Mouse (Mus musculus): ENCODE results near the gene Spock2. TPM values are rescaled to one million over a fixed set of nuclear protein-coding genes. Genes with fewer than 3 reads are reported as not detected.
"Not testable (repeated sequence)": the region's sequence is repeated elsewhere in the genome, so short reads cannot be mapped to it uniquely, and the experiment has no call there.

Gene Spock2
- total RNA-seq, 2 experiments from 2014 or later = 4.7 to 5.7 TPM

- DNase-seq = peak; percentile 47
Observed at GRCm38 (mm10) chr10:60148087-60148486, 42.1 kb downstream of the Spock2 start.

GRCm38 (mm10) chr10:60151107-60151663 lies 45.2 kb downstream of the Spock2 start:
- no peak for DNase-seq

- no peak for DNase-seq
Observed at GRCm38 (mm10) chr10:60156016-60156415, 50.0 kb downstream of the Spock2 start.

GRCm38 (mm10) chr10:60158144-60158543 lies 52.1 kb downstream of the Spock2 start:
- no peak for DNase-seq

GRCm38 (mm10) chr10:60161397-60161796 lies 55.4 kb downstream of the Spock2 start:
- not testable (repeated sequence) for DNase-seq

- not testable (repeated sequence) for DNase-seq
Observed at GRCm38 (mm10) chr10:60162184-60162972, 56.4 kb downstream of the Spock2 start.

- DNase-seq = no peak
Observed at GRCm38 (mm10) chr10:60162973-60163255, 56.9 kb downstream of the Spock2 start.

GRCm38 (mm10) chr10:60164869-60165268 lies 58.9 kb downstream of the Spock2 start:
- DNase-seq = no peak

GRCm38 (mm10) chr10:60166068-60166467 lies 60.0 kb downstream of the Spock2 start:
- DNase-seq = no peak

- DNase-seq = no peak
Observed at GRCm38 (mm10) chr10:60168306-60168705, 62.3 kb downstream of the Spock2 start.

GRCm38 (mm10) chr10:60168960-60169359 lies 62.9 kb downstream of the Spock2 start:
- DNase-seq = no peak

- DNase-seq = no peak
Observed at GRCm38 (mm10) chr10:60170326-60171089, 64.5 kb downstream of the Spock2 start.

GRCm38 (mm10) chr10:60171368-60171767 lies 65.3 kb downstream of the Spock2 start:
- DNase-seq = no peak

- DNase-seq = no peak
Observed at GRCm38 (mm10) chr10:60172306-60172705, 66.3 kb downstream of the Spock2 start.

GRCm38 (mm10) chr10:60173035-60173434 lies 67.0 kb downstream of the Spock2 start:
- DNase-seq = no peak

GRCm38 (mm10) chr10:60174506-60174905 lies 68.5 kb downstream of the Spock2 start:
- DNase-seq = no peak

- not testable (repeated sequence) for DNase-seq
Observed at GRCm38 (mm10) chr10:60175306-60175705, 69.3 kb downstream of the Spock2 start.

Small RNA genes lying within 50 kb of the gene (microRNA-seq; reads per million reads assigned to microRNA genes)
- 0 reads per million in 2 experiments for gene Mir6906 (ENCODE audit: borderline replicate concordance in 2 of 2)

Other genes with a start within 250 kb of the Spock2 start
- 10 to 100 TPM; 49.4 to 49.8 TPM for gene Dnajb12, start 226.7 kb upstream of the Spock2 start, total RNA-seq (2021)
- 10 to 100 TPM in 1 of 2 experiments, 1 to 10 TPM in 1; 8.6 to 11.4 TPM for gene Ddit4, start 154.4 kb upstream of the Spock2 start, total RNA-seq (2021)
- 10 to 100 TPM; 11.4 to 12.0 TPM for gene Ascc1, start 103.4 kb upstream of the Spock2 start, total RNA-seq (2021)
- 10 to 100 TPM; 40.7 to 40.9 TPM for gene Anapc16, start 103.1 kb upstream of the Spock2 start, total RNA-seq (2021)
- gene Chst3, start 113.0 kb downstream of the Spock2 start, total RNA-seq (2021) = under 1 TPM; 0.26 to 0.51 TPM
- gene Psap, start 171.4 kb downstream of the Spock2 start, total RNA-seq (2021) = 100 to 1,000 TPM; 590 to 608 TPM
- 1 to 10 TPM; 7.0 to 7.4 TPM for gene Vsir, start 240.6 kb downstream of the Spock2 start, total RNA-seq (2021)

All from gastrocnemius, postnatal 25 days (tissue).